Mouse (Mus musculus): Measurements from ENCODE around the gene Gpr62. TPM values are rescaled to one million over a fixed set of nuclear protein-coding genes. Genes with fewer than 3 reads are reported as not detected.
A peak's percentile ranks its signal among the peaks of the same experiment; 100 is the strongest.

The Gpr62 gene
- total RNA-seq, 2 experiments from 2014 or later = 0.15 TPM; not detected in 1

- Histone ChIP-seq H3K4me3 (peak overlapping the region; percentile 51), H3K27ac (peak overlapping the region; percentile 96)
- peak; percentile 60 for DNase-seq
- TF ChIP-seq CTCF (IDR thresholded peaks at IDR 0.05) = no peak
- intact Hi-C loops (cut with DNase I) = no loop called here
Observed at GRCm38 (mm10) chr9:106472321-106472720, 6.6 kb upstream of the Gpr62 start.

- Histone ChIP-seq H3K27ac (peak overlapping the region; percentile 96), H3K4me3 (peak overlapping the region; percentile 51)
- DNase-seq = peak; percentile 83
- TF ChIP-seq CTCF (IDR thresholded peaks at IDR 0.05) = peak; percentile 6; the same call in 1 of the 2 replicates
- intact Hi-C loops (cut with DNase I) = no loop called here
Observed at GRCm38 (mm10) chr9:106471892-106472291, 6.2 kb upstream of the Gpr62 start.

- TF ChIP-seq CTCF (IDR thresholded peaks at IDR 0.05) = no peak
- H3K4me3 ChIP-seq = peak overlapping the region; percentile 51
- intact Hi-C loops (cut with DNase I) = no loop called here
Observed at GRCm38 (mm10) chr9:106470991-106471750, 5.4 kb upstream of the Gpr62 start.

GRCm38 (mm10) chr9:106469776-106470175 is 4.0 kb upstream of the Gpr62 start:
- DNase-seq = peak; percentile 20
- H3K27ac ChIP-seq = peak overlapping the region; percentile 4; the same call in 1 of the 2 replicates
- H3K4me3 ChIP-seq = no peak overlapping the region
- intact Hi-C loops (cut with DNase I) = no loop called here
- no peak for TF ChIP-seq CTCF (IDR thresholded peaks at IDR 0.05)

More at GRCm38 (mm10) chr9:106470991-106471750, 5.4 kb upstream of the Gpr62 start:
- DNase-seq = peak; percentile 27
- H3K27ac ChIP-seq = peak overlapping the region; percentile 96

- H3K27ac ChIP-seq = peak overlapping the region; percentile 24; the same call in 1 of the 2 replicates
- TF ChIP-seq CTCF (IDR thresholded peaks at IDR 0.05) = peak; percentile 19; the same call in 1 of the 2 replicates
- no peak overlapping the region for H3K4me3 ChIP-seq
- intact Hi-C loops (cut with DNase I) = no loop called here
- peak; percentile 42 for DNase-seq
Observed at GRCm38 (mm10) chr9:106469317-106469716, 3.6 kb upstream of the Gpr62 start.

- no peak overlapping the region for H3K4me3 ChIP-seq
- TF ChIP-seq CTCF (IDR thresholded peaks at IDR 0.05) = no peak
- intact Hi-C loops (cut with DNase I) = no loop called here
- no peak overlapping the region for H3K27ac ChIP-seq
- DNase-seq = no peak
Observed at GRCm38 (mm10) chr9:106467746-106468145, 2.0 kb upstream of the Gpr62 start.

GRCm38 (mm10) chr9:106466721-106467120 is 983 bp upstream of the Gpr62 start:
- no peak for DNase-seq
- no peak for TF ChIP-seq CTCF (IDR thresholded peaks at IDR 0.05)

GRCm38 (mm10) chr9:106464751-106465541 is 792 bp downstream of the Gpr62 start:
- peak; percentile 81 for DNase-seq
- no peak for TF ChIP-seq CTCF (IDR thresholded peaks at IDR 0.05)
- peak overlapping the region; percentile 70 for H3K27ac ChIP-seq
- H3K4me3 ChIP-seq = peak overlapping the region; percentile 84
- intact Hi-C loops (cut with DNase I) = no loop called here

More at GRCm38 (mm10) chr9:106466721-106467120, 983 bp upstream of the Gpr62 start:
- intact Hi-C loops (cut with DNase I) = no loop called here
- no peak overlapping the region for H3K4me3 ChIP-seq
- no peak overlapping the region for H3K27ac ChIP-seq

GRCm38 (mm10) chr9:106463122-106464063 is 2.3 kb downstream of the Gpr62 start:
- H3K4me3 ChIP-seq = no peak overlapping the region
- no peak for TF ChIP-seq CTCF (IDR thresholded peaks at IDR 0.05)
- no peak for DNase-seq
- intact Hi-C loops (cut with DNase I) = no loop called here
- no peak overlapping the region for H3K27ac ChIP-seq

GRCm38 (mm10) chr9:106462430-106462800 is 3.3 kb downstream of the Gpr62 start:
- Histone ChIP-seq H3K27ac (no peak overlapping the region), H3K4me3 (no peak overlapping the region)
- no peak for DNase-seq
- intact Hi-C loops (cut with DNase I) = no loop called here
- TF ChIP-seq CTCF (IDR thresholded peaks at IDR 0.05) = no peak

- DNase-seq = no peak
- no peak overlapping the region for H3K4me3 ChIP-seq
- no peak overlapping the region for H3K27ac ChIP-seq
- no peak for TF ChIP-seq CTCF (IDR thresholded peaks at IDR 0.05)
- intact Hi-C loops (cut with DNase I) = no loop called here
Observed at GRCm38 (mm10) chr9:106461641-106462429, 3.9 kb downstream of the Gpr62 start.
